Mouse (Mus musculus) embryonic fibroblast, embryonic 13.5 days (primary cell): ENCODE measurements around the gene Esyt2. TPM values are rescaled to one million over a fixed set of nuclear protein-coding genes. Genes with fewer than 3 reads are reported as not detected.
A peak's percentile ranks its signal among the peaks of the same experiment; 100 is the strongest.
"Not testable (repeated sequence)": the region's sequence is repeated elsewhere in the genome, so short reads cannot be mapped to it uniquely, and the experiment has no call there.

Experiments used
- H3K27ac ChIP-seq: 2 replicates; pipeline ENCODE4 v1.5.1; 2012; ENCODE audit warnings: low read length, control low read depth, inconsistent platforms; ENCODE audit not compliant: insufficient read depth
- H3K4me1 ChIP-seq: 2 replicates; pipeline ENCODE4 v1.6.1; 2011; ENCODE audit warnings: low read length; ENCODE audit not compliant: control insufficient read depth, insufficient read depth
- H3K4me3 ChIP-seq: 2 replicates; pipeline ENCODE4 v1.5.1; 2011; ENCODE audit warnings: mild to moderate bottlenecking, control low read depth, low read length; ENCODE audit not compliant: insufficient read depth
- CTCF ChIP-seq: IDR thresholded peaks from 2 replicates; pipeline ENCODE4 v1.5.1; 2011; ENCODE audit warnings: mild to moderate bottlenecking, control low read depth, low read length, moderate library complexity, borderline replicate concordance; ENCODE audit not compliant: insufficient read depth
- POLR2A ChIP-seq: IDR thresholded peaks from 2 replicates; pipeline ENCODE4 v1.6.1; 2011; ENCODE audit warnings: low read depth, mild to moderate bottlenecking, control low read depth, low read length, moderate library complexity
- polyA plus RNA-seq: library from polyadenylated mRNA; stranded (reverse); fragments of >200 nt; gene quantifications from 2 replicates; pipeline ENCODE4 v1.2.4, GENCODE M21; 2011; ENCODE audit warnings: low read depth; ENCODE audit not compliant: missing spikeins, insufficient read length

Gene Esyt2
- polyA plus RNA-seq, 1 experiment: 221 TPM

- peaks cover 4% of the 10 kb centered on the region for H3K4me1 ChIP-seq
- peak; percentile 86 for TF ChIP-seq POLR2A
- TF ChIP-seq CTCF: no peak
- no peak within 1 kb of the TSS for H3K27ac ChIP-seq
- peak within 1 kb of the TSS; percentile 92 for H3K4me3 ChIP-seq
Observed at GRCm38 (mm10) chr12:116262555-116263341, 18.2 kb upstream of the Esyt2 start, which contains the start of gene Wdr60. Wdr60 (minus strand) TSS chr12:116263022.

GRCm38 (mm10) chr12:116264756-116265155 is 16.2 kb upstream of the Esyt2 start:
- Histone ChIP-seq H3K27ac (no peak overlapping the region), H3K4me1 (no peaks in the 10 kb centered on the region), H3K4me3 (no peak overlapping the region)
- TF ChIP-seq POLR2A: no peak
- TF ChIP-seq CTCF: no peak

DNA sequence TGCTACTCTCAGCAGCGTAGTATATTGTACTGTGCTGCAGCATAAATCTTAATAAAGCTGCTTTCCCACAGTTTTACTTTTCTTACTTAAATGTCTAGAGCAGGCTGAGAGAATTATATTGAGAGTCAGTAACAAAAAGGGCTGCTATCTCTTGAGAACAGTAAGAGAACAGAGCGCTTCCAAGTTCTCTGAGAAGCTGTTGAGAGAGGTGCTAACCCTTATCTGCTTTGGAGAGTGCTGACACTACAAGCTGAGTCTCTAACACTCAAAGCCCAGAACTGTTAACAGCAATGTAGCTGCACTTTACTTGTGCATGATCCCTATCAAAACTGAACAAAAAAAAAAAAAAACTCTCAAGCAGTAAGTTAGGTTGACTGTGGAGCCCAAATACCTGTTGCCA is 15.7 kb upstream of the Esyt2 start:
- H3K4me1 ChIP-seq: no peaks in the 10 kb centered on the region
- no peak overlapping the region for H3K27ac ChIP-seq
- no peak for TF ChIP-seq CTCF
- TF ChIP-seq POLR2A: no peak

DNA sequence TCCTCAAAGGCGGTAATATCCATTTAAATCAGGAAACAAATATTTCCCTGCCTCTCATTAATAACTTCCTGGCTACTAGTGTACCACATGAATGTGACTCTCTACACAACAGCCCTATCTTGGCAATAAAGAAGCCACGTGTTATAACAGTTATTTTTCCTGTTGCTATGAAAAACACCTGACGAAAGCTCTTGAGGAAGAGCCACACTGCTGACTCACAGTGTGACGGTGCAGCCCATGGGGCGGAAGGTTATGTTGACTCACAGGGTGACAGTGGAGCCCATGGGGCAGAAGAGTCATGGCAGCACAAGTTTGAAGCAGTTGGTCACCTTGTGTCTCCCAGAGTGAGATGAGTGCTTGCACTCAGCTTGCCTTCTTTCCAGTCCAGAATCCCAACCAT is 11.5 kb upstream of the Esyt2 start:
- TF ChIP-seq CTCF: no peak
- TF ChIP-seq POLR2A: no peak

More for the DNA sequence above, 15.7 kb upstream of the Esyt2 start:
- no peak overlapping the region for H3K4me3 ChIP-seq

GRCm38 (mm10) chr12:116270538-116270937 is 10.5 kb upstream of the Esyt2 start:
- TF ChIP-seq POLR2A: no peak
- TF ChIP-seq CTCF: no peak
- peak overlapping the region; percentile 59; the same call in 1 of the 2 replicates for H3K27ac ChIP-seq
- H3K4me3 ChIP-seq: no peak overlapping the region
- no peaks in the 10 kb centered on the region; the same call in 1 of the 2 replicates for H3K4me1 ChIP-seq

More for the DNA sequence above, 11.5 kb upstream of the Esyt2 start:
- Histone ChIP-seq H3K27ac (peak overlapping the region; percentile 59; the same call in 1 of the 2 replicates), H3K4me3 (no peak overlapping the region), H3K4me1 (no peaks in the 10 kb centered on the region; the same call in 1 of the 2 replicates)

DNA sequence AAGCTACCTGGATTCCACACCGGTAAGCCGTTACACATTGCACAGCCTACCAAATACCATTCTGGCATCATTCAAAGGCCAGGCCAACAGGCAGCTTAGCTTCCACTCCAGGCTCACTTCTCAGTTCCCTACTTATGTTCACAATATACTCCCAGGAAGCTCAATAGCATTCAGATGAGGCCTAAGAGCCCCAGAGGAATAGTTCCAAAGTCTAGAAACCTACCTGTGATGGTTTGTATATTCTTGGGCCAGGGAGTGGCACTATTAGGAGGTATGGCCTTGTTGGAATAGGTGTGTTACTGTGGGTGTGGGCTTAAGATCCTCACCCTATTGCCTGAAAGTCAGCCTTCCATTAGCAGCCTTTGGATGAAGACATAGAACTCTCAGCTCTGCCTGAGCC is 9.9 kb upstream of the Esyt2 start:
- Histone ChIP-seq H3K4me3 (no peak overlapping the region), H3K27ac (0 out of 2 replicates have a peak overlapping the region, but pooled peaks have one; percentile 42), H3K4me1 (no peaks in the 10 kb centered on the region; the same call in 1 of the 2 replicates)
- TF ChIP-seq POLR2A (no peak), CTCF (no peak)

- Histone ChIP-seq H3K4me3 (no peak overlapping the region), H3K27ac (no peak overlapping the region), H3K4me1 (peaks cover 4% of the 10 kb centered on the region)
- TF ChIP-seq CTCF (no peak), POLR2A (no peak)
Observed at GRCm38 (mm10) chr12:116273733-116274132, 7.3 kb upstream of the Esyt2 start.

DNA sequence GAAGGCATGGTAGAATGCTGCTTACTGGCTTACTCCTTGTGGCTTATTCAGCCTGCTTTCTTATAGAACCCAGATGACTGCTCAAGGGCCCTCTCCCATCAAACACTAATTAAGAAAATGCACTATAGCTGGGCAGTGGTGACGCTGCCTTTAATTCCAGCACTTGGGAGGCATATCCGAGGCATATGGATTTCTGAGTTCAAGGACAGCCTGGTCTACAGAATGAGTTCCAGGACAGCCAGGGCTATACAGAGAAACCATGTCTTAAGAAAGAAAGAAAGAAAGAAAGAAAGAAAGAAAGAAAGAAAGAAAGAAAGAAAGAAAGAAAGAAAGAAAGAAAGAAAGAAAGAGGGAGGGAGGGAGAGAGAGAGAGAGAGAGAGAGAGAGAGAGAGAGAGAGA is 5.9 kb upstream of the Esyt2 start, which contains the start of gene Gm11027:
Gene Gm11027 (plus strand): TSS at position 301 of the 400 bp plus-strand sequence.
- H3K4me1 ChIP-seq, H3K27ac ChIP-seq, H3K4me3 ChIP-seq: not testable (repeated sequence)

DNA sequence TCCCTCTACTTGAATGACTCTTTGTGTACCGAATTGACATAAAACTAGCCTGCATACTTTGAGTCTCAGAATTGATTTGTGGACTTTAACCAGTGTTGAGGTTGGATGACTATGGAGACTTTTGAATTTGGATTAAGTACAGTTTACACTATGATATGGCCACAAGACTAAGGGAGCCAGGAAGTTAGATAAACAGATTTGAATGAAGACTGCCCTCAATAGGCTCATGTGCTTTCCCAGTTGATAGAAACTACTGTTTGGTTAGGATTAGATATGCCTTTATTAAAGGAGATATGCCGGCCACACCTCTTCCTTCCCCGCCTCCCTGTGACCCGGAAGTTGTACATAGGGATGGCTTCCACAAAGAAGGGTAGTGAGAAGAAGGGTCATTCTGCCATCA is 5.4 kb upstream of the Esyt2 start:
- H3K4me3 ChIP-seq: no peak overlapping the region
- peaks cover 4% of the 10 kb centered on the region for H3K4me1 ChIP-seq
- H3K27ac ChIP-seq: no peak overlapping the region
- TF ChIP-seq POLR2A (no peak), CTCF (no peak)

DNA sequence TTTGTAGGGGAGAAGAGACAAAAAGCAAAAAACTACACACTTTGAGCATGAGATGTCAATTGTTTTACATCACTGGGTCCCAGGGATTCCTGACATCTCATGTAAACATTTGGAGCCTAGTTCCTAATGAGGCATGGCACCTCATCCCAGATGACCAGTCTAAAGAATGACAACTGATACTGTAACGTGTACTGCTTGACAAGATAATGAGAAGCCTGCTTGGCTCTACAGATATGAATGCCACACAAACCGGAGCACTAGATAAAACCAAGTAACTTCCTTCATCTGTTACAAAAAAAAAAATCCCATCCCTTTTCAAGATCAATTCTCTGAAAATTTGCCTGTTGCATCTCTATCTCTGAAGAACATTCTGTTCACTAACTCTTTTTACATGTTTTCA is 4.0 kb upstream of the Esyt2 start:
- no peak overlapping the region for H3K27ac ChIP-seq
- H3K4me3 ChIP-seq: no peak overlapping the region
- no peak for TF ChIP-seq POLR2A
- no peak for TF ChIP-seq CTCF
- peaks cover 4% of the 10 kb centered on the region for H3K4me1 ChIP-seq

GRCm38 (mm10) chr12:116278541-116278940 is 2.5 kb upstream of the Esyt2 start:
- no peak overlapping the region for H3K4me3 ChIP-seq
- TF ChIP-seq POLR2A (no peak), CTCF (no peak)
- peak overlapping the region; percentile 56 for H3K27ac ChIP-seq
- peaks cover 4% of the 10 kb centered on the region for H3K4me1 ChIP-seq
